Mouse (Mus musculus) neutrophil, adult 5-6 weeks (primary cell): ENCODE measurements around the gene Myl12a. TPM values are rescaled to one million over a fixed set of nuclear protein-coding genes. Genes with fewer than 3 reads are reported as not detected.

Experiments used
- ATAC-seq: fragments of 151-379, 151-347 bp; 2 replicates; pipeline ENCODE4 v1.8.0; 2017; ENCODE audit warnings: mild to moderate bottlenecking, moderate TSS enrichment; ENCODE audit not compliant: insufficient number of reproducible peaks, poor library complexity, low FRiP score, severe bottlenecking; ENCODE audit errors: extremely low read depth
- total RNA-seq: library from RNA; stranded (forward); fragments of 200-1000 nt; gene quantifications from 2 replicates; pipeline ENCODE4 v1.2.3, GENCODE M21; 2017

The Myl12a gene
- total RNA-seq, 1 experiment from 2014 or later, result 159 TPM

DNA sequence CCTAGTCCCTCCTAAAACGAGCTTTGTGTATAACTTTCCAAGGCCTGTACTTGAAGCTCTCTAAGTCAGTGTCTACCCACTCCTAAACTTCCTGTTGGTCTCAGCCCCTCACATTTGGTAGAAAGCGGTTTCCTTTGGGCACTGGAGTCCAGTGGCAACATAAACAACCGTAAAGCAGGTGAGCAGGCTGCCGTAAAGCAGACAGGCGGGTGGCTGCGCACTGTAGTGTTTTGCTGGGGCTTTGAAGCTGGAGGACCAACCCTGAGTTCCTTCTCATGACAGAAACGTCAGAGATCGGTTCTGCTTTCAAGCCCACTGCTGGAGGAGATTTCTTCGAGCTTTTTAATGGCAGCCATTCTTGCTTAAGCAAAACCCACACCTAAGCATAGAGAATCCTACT is 10.0 kb downstream of the Myl12a start:
- ATAC-seq, result no peak

DNA sequence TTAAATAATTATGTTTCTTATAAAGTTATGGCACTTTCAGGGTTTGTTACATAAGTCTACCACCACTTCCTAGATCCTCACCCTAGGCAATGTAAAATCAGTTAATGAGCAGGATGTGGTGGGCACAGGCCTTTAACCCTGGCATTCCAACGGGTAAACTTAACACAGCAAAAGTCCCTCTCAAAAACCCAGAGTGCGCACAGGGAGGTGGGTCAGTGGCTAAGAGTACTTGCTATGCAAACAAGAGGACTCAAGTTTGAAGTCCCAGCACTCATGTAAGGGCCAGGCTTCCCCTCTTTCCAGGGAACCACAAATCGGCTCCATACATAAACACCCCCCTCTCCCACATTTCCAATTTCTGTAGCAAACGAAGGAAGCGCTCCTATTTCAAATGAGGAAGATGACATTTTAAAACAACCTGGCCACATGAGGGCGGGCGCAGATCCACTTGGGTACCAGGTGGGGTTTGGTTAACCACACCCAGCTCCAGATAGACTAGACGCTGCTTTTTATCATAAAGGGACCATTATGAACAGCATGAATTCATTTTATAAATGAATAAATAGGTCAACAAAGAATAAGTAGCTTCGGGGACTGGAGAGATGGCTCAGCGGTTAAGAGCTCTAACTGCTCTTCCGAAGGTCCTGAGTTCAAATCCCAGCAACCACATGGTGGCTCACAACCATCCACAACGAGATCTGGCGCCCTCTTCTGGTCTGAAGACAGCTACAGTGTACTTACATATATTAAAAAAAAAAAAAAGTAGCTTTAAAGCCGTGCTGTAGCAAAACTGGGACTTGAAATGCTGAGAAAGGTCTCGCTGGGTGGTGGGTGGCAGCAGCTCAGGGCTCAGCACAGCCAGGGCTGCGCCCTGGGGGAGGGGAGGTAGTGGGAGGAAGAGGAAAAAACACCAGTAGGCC is 10.7 kb downstream of the Myl12a start:
- no peak for ATAC-seq

GRCm38 (mm10) chr17:70990403-70991303 is 12.0 kb downstream of the Myl12a start:
- peak; percentile 61 for ATAC-seq

DNA sequence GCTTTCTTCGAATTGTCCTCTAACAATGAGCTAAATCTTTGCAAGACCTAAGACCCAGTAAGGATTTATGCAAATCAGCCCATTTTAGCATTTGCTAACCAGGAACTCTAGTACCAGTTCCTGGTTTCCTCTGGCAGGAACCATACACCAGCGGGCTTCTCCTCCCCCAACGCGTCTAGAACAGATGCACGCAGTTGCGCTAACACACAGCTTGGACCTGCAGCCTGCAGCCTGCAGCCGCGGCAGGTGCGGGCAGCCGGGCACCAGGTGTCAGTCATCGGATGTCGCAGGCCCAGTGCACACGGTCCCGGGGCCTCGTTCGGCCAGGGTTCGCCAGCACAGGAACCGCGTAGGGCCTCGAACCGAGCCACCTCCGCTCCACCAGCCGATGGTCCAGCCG is 12.7 kb downstream of the Myl12a start:
- peak; percentile 37 for ATAC-seq

- ATAC-seq, result no peak
These were observed 13.2 kb downstream of the Myl12a start for GRCm38 (mm10) chr17:70989430-70989829.

- no peak for ATAC-seq
These were observed 14.3 kb downstream of the Myl12a start for GRCm38 (mm10) chr17:70988337-70988767.

DNA sequence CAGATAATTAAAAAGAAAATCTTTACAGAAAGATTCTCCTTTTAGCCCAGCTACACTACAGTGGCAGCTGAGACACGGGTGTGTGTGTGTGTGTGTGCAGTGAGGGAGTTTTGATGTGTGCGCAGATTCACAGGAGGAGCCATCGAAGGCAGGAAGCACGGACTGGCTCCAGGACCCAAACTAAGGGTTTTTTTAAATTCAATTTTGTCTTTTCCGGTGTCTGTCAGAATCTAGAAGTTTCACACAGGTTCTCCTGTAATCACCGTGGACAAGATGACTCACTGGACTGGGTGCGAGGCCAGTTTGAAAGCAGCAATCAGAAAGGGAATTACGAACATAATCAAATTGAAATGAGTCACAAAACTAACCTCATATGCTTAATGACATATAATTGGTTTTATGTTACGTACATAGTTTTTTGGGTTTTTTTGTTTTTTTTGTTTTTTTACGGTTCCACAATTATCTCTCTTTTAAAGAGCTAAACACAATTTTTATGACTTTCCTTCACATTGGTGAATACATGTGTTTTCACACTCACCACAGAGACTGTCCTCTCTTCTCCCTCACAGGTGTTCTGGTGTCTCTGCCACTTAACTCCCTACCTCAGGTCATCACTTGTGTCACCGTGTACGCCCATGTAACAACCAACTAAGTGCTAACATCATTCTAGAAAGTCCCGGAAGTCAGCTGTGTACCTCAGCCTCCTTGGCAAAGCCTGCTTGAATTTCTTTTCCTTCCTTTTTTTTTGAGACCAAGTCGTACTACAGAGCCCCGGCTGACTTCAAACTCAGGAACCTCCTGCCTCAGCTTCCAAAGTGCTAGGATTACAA is 15.6 kb downstream of the Myl12a start:
- no peak for ATAC-seq

DNA sequence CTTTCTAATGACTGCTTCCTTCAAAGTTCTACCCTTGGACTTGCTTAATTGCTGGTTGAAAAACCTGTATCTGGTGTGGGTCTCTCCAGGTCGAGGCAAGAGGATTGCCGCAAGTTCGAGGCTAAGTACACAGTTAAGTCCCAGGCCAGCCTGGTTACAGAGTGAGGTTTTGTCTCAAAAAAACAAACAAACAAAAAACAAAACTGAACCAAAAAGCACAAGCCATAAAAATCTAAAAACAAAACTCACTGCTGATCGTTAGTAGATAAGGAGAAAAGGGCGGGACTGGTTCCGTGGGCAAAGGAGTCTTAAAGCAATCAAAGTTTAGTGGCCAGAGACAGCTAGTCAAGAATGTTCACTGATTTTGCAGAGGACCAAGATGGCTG is 16.3 kb downstream of the Myl12a start:
- ATAC-seq, result no peak

DNA sequence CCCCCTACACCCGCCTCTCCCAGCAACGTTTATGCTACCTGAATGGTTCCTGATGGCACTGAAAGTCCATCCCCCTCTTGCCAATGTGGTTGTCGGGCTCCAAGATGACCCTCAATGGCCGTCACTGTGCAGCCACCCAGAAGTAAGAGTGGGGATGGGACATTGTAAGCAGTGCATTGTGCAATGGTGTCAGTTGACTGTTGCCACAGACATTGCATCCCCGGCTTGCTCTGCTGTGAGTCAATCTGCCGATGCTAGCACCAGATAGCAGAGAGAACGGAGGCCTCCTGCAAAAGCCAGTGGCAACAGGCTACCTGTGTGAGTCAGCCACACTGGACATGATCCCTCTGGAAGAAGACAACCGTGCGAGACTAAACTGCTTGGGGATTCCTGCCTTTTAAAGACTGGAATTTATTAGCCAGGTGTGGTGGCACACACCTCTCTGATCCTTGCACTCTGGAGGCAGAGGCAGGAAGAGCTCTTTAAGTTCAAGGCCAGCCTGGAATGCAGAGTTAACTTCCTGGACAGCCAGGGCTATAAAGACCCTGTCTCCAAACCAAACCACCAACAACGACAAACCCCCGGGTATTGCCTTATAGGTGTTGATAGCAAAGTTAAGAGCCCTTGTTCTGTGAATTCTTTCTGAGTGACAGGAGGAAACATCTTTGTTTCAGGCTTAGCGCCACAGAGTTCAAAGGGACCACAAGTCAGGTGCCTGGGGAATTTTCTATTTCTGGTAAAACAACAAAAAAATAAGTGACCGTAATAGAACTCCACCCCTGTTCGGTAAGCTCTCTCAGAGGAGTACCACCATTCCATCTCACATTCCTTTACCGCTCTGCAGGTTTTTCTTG is 16.9 kb downstream of the Myl12a start:
- ATAC-seq, result peak; percentile 49

DNA sequence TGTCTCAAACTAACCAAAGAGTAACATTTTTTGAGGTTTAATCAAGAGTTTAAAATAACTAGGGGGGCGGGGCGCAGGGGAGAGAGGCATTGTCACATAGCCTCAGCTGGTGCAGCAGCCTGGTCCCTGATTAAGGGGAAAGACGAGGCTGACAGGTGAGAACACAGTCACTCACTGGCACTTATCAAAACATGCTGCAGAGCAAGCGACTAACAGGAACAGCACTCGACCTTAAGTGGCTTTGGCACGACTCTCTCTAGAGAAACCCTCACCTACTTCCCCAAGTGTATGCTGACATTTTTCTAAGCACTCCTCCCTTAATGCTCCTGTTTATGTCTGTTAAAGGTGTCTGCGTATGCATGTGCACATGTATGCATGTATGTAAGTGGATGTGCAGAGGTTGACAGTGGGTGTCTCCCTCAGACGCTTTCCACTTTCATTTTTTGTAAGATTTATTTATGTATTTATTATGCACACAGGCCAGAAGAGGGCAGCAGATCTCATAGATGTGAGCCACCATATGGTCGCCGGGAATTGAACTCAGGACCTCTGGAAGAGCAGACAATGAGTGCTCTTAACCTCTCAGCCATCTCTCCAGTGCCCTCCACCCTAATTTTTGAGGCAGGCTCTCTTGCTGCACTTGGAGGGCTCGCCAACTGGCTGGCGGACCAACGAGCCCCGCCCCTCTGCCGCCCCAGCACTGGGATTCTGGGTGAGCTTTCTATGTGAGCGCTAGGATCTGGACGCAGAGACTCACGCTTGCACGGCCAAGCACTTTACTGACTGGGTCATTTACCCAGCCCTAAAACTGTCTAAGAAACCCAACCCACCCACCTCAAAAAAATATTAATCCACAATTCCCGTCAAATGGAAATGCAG is 23.1 kb downstream of the Myl12a start:
- ATAC-seq, result peak; percentile 30; the same call in 1 of the 2 replicates

DNA sequence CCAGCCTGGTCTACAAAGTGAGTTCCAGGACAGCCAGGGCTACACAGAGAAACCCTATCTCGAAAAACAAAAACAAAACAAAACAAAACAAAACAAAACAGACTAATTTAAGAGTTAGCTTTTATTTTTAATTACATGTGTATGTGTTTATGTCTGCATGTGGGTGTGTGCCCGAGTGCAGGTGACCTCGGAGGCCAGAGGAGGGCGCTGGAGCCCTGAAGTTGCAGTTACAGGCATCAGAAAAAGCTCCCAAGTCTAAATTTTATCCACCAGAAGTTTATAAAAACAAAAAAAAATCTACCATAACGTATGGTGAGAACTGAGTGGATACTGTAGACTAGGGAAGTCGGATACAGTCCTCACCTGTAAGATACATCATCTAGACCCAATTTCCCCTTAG is 24.9 kb downstream of the Myl12a start:
- ATAC-seq, result no peak

DNA sequence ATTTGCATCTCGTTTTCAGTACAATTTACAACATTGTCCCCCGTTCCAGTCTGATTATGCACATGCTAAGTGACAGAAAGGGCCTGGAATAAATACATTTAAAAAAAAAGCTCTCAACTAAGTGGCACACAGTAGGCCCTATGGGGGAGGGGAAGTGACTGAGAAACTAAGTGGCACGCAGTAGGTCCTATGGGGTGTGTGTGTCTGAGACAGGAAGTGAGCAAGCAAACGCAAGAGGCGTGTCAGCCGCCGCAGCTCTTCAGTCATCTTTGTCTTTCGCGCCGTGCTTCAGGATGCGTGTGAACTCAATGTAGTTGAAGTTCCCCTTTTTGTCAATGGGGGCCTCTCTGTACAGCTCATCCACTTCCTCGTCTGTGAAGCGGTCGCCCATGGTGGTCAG is 28.6 kb downstream of the Myl12a start:
- peak; percentile 89 for ATAC-seq

DNA sequence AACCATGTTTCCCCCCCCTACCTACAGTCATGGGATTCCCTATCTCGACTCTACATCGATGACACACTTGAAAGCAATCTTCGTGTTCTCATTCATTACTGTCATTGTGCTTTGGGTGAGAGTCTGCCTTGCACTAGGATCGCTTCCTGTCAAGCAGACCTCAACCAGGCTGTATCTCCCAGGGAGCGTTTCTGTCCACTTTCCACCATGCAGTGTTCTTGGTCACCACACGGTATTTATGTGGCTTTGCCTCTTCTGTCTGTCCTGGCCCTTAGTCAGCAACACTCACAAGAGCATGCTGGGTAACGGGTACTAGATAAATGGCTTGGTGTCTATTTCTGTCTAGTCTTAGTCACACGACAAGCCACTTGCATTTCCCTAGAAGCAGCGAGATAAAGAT is 29.3 kb downstream of the Myl12a start:
- no peak for ATAC-seq

DNA sequence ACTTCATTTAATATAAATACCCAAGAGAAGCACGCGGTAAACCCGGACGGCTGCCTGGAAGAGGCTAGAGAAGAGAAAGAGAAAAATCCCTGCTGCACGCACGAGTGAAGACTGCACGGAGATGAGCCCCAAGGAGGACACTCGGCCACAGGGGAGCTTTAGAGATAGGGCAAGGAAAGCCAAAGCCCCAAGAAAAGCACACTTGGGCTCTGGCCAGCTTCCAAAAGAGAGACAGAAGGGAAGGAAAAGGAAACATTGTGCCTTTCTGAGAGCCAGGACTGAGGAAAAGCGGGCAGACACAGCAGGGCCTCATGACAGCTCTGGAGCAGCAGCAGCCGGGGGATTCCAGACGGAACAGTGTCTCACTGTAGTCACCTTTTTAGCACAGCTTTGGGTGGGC is 31.5 kb downstream of the Myl12a start:
- ATAC-seq, result no peak

DNA sequence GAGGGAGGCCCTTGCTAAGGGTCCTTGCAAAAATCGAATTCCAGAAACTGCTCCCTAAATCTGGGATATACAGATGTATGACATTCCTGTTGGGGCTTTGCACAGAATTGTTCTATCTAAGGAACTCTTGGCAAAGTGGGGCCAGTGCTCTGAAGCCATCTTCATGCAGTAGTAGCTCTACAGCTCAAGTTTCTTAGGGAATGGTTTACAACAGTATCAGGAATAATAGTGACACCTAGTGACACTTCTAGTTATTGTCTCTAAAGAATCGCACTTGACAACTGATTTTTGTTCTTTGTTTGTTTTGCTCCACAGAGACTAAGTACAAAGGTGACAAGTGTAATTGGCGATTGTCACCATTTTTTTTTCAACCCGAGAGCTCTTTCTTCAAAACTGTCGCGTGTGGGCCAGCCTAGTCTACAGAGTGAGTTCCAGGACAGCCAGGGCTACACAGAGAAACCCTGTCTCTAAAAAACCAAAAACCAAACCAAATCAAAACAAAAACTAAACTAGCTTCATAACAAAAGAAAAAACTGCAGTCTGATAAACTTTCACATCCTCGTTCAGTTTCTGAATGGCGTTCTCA is 34.0 kb downstream of the Myl12a start:
- peak; percentile 59 for ATAC-seq

DNA sequence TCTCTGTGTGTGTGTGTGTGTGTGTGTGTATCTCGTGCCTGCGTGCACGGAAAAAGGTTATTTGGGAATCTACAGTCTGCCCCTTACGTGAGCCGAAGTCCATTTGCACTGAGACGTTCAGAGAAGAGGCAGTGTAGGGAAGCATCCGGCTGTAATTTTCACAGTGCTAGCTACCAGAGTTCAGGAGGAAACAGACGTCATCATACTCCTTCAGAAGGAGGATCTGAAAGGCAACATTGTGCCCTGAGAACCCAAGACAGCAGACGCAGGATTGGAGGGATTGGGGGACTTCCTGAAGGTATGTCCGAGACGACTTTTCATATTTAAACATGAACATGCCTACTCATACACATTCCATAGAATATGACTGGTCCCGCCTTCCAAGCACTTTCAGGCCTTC is 35.0 kb downstream of the Myl12a start:
- ATAC-seq, result no peak

DNA sequence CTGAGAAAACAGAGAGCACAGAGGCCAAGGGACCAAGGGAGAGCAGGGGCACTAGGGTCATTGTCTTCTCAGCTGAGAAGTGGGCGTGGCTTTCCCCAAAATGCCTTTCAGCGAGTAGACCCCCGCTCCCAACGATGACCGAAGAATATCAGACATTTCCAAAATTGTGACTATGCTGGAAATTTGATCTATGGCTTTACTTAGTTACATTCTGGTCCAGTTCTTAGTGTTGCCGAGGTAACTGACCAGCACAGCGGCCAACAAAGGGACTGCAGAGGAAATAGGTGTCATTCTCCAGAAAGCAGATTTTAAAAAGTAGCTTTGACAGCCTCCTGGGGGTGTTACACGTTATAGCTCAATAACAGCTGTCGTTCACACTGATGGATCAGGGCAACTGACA is 35.5 kb downstream of the Myl12a start:
- ATAC-seq, result no peak
